Mouse (Mus musculus) intestine, embryonic 15.5 days (tissue): ENCODE data around the gene Lrrc26. TPM values are rescaled to one million over a fixed set of nuclear protein-coding genes. Genes with fewer than 3 reads are reported as not detected.
A peak's percentile ranks its signal among the peaks of the same experiment; 100 is the strongest.
"Not testable (repeated sequence)": the region's sequence is repeated elsewhere in the genome, so short reads cannot be mapped to it uniquely, and the experiment has no call there.

Experiments
- ATAC-seq: fragments of 200-750 bp; cut with Nextera tagmentation; 2 replicates; pipeline ENCODE4 v1.8.0; 2017; ENCODE audit warnings: moderate TSS enrichment, moderate library complexity
- H3K27ac ChIP-seq: fragments of 300-500 bp; sonication (generic); 2 replicates; pipeline ENCODE4 v1.5.1; 2015; ENCODE audit warnings: mild to moderate bottlenecking, inconsistent platforms
- H3K27me3 ChIP-seq: fragments of 300-500 bp; sonication (generic); replicated peaks from 2 replicates; pipeline ENCODE4 v1.6.1; 2015; ENCODE audit warnings: inconsistent platforms
- H3K36me3 ChIP-seq: fragments of 300-500 bp; sonication (generic); 2 replicates; pipeline ENCODE4 v1.6.1; 2015; ENCODE audit warnings: inconsistent platforms
- H3K4me1 ChIP-seq: fragments of 300-500 bp; sonication (generic); replicated peaks from 2 replicates; pipeline ENCODE4 v1.6.1; 2015; ENCODE audit warnings: inconsistent platforms
- H3K4me2 ChIP-seq: fragments of 300-500 bp; sonication (generic); replicated peaks from 2 replicates; pipeline ENCODE4 v1.6.1; 2015; ENCODE audit warnings: mild to moderate bottlenecking, inconsistent platforms
- H3K4me3 ChIP-seq: fragments of 300-500 bp; sonication (generic); replicated peaks from 2 replicates; pipeline ENCODE4 v1.5.1; 2015; ENCODE audit warnings: inconsistent platforms
- H3K9ac ChIP-seq: fragments of 300-500 bp; sonication (generic); 2 replicates; pipeline ENCODE4 v1.6.1; 2015; ENCODE audit warnings: inconsistent platforms
- H3K9me3 ChIP-seq: fragments of 300-500 bp; sonication (generic); 2 replicates; pipeline ENCODE4 v1.6.1; 2016; ENCODE audit warnings: inconsistent platforms
- WGBS: fragments of 180-500 bp; shearing (Covaris S2); methylation state at CpG from one replicate; pipeline ENCODE4 v1.1.7; 2015; 5-methylcytosine and 5-hydroxymethylcytosine counted together
- polyA plus RNA-seq: library from polyadenylated mRNA; unstranded; fragments of >200 nt; fragmentation: Nextera tagmentation; extraction: Ambion mirVana; gene quantifications from 2 replicates; pipeline ENCODE4 v1.2.1, GENCODE M21; 2015

Lrrc26 gene
- 0.43 and 1.8 TPM in 2 replicates for polyA plus RNA-seq

- ATAC-seq: no peak
- WGBS: 9% methylated on average over 11 of the region's 11 CpGs
- peak within 1 kb of the TSS; percentile 68 for H3K4me2 ChIP-seq
Observed at GRCm38 (mm10) chr2:25289651-25290050, at the start of gene Lrrc26. TSS of gene Lrrc26 (plus strand) at chr2:25289915.

GRCm38 (mm10) chr2:25240310-25240709 lies 49.4 kb upstream of the Lrrc26 start:
- ATAC-seq: peak; percentile 10; the same call in 1 of the 2 replicates
- Histone ChIP-seq H3K9me3 (no peaks in the 10 kb centered on the region), H3K4me1 (peaks cover 18% of the 10 kb centered on the region), H3K27ac (peak overlapping the region; percentile 72; the same call in 1 of the 2 replicates), H3K27me3 (peaks cover 6% of the 10 kb centered on the region), H3K4me2 (peak overlapping the region; percentile 97), H3K4me3 (peak overlapping the region; percentile 55), H3K36me3 (no peaks in the 10 kb centered on the region), H3K9ac (0 out of 2 replicates have a peak overlapping the region, but pooled peaks have one; percentile 15)
- WGBS: 51% methylated on average over 8 of the region's 8 CpGs

More at GRCm38 (mm10) chr2:25289651-25290050, at the start of gene Lrrc26:
- H3K4me3 ChIP-seq: peak within 1 kb of the TSS; percentile 16
- H3K9me3 ChIP-seq: no peaks in the 10 kb centered on the region
- no peak within 1 kb of the TSS for H3K9ac ChIP-seq
- peaks cover 3% of the 10 kb centered on the region; the same call in 1 of the 2 replicates for H3K36me3 ChIP-seq
- H3K27ac ChIP-seq: no peak within 1 kb of the TSS
- peaks cover 65% of the 10 kb centered on the region for H3K27me3 ChIP-seq
- peaks cover 29% of the 10 kb centered on the region for H3K4me1 ChIP-seq

DNA sequence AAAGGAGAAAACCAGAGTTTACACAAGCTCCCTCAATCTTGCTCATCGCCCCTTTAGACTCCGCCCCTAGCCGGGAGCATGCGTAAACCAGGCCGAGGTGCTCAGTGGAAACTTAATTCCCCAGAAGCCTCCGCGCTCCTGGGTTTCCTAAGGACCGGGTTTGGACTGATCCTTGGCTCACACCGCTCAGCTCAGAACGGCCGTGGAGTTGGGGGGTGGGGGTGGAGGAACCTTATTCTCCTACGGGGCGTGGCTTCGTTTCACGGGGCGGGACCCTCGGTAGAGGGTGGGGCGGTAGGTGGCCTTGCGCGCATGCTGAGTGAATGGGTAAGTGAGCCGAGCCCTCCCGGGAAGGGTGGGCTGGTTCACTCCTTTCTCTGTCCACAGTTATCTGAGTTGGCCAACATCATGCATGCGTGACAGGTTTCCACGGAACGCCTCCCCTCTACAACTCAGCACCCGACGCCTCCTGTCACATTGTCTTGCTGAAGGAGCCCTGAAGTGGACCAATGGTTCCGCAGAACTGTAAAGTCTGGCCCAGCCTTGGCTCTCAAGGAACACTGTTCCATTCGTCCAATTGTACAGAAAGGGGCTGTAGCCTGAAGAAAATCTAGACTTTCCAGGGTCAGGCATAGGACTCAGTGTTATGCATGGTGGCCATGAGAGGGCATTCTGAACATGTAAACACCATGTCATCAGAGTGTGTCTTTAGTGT lies 48.8 kb upstream of the Lrrc26 start:
- Histone ChIP-seq H3K4me3 (peak overlapping the region; percentile 55), H3K4me2 (peak overlapping the region; percentile 97), H3K9me3 (no peaks in the 10 kb centered on the region), H3K9ac (0 out of 2 replicates have a peak overlapping the region, but pooled peaks have one; percentile 15), H3K27ac (peak overlapping the region; percentile 72), H3K4me1 (peaks cover 20% of the 10 kb centered on the region), H3K27me3 (peaks cover 6% of the 10 kb centered on the region), H3K36me3 (no peaks in the 10 kb centered on the region)
- peak; percentile 80 for ATAC-seq
- WGBS: 2% methylated on average over 29 of the region's 29 CpGs

GRCm38 (mm10) chr2:25241438-25241775 lies 48.3 kb upstream of the Lrrc26 start:
- Histone ChIP-seq H3K4me1 (peaks cover 20% of the 10 kb centered on the region), H3K4me2 (peak overlapping the region; percentile 97), H3K9ac (peak overlapping the region; percentile 57; the same call in 1 of the 2 replicates), H3K27me3 (peaks cover 6% of the 10 kb centered on the region), H3K27ac (peak overlapping the region; percentile 72; the same call in 1 of the 2 replicates), H3K4me3 (peak overlapping the region; percentile 55), H3K36me3 (no peaks in the 10 kb centered on the region), H3K9me3 (no peaks in the 10 kb centered on the region)
- 12% methylated on average over 6 of the region's 6 CpGs for WGBS
- peak; percentile 63 for ATAC-seq

- peaks cover 23% of the 10 kb centered on the region for H3K4me1 ChIP-seq
- ATAC-seq: no peak
- H3K4me2 ChIP-seq: peak within 1 kb of the TSS; percentile 97
- peaks cover 6% of the 10 kb centered on the region for H3K27me3 ChIP-seq
- H3K36me3 ChIP-seq: no peaks in the 10 kb centered on the region
- H3K9me3 ChIP-seq: no peaks in the 10 kb centered on the region
- under 1% methylated on average over 51 of the region's 59 CpGs for WGBS
- H3K4me3 ChIP-seq: peak within 1 kb of the TSS; percentile 55
- H3K9ac ChIP-seq: peak within 1 kb of the TSS; percentile 57
- peak within 1 kb of the TSS; percentile 72 for H3K27ac ChIP-seq
Observed at GRCm38 (mm10) chr2:25242101-25242506, 47.6 kb upstream of the Lrrc26 start, which contains the start of the genes Rnf208 and Cysrt1. TSS of gene Rnf208 (plus strand) at chr2:25242255. TSS of gene Cysrt1 (minus strand) at chr2:25242452.

DNA sequence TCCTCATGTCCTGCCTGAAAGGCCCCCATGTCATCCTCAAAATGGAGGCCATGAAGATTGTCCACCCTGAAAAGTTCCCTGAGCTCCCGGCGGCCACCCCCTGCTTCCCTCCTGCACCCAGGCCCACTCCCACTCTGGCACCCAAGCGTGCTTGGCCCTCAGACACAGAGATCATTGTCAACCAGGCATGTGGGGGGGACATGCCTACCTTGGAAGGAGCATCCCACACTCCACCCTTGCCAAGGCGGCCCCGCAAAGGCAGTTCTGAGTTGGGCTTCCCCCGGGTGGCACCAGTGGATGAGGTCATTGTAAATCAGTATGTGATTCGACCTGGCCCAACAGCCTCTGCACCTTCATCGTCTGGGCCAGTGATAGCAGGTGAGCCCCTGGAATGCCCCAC lies 46.4 kb upstream of the Lrrc26 start:
- no peaks in the 10 kb centered on the region for H3K9me3 ChIP-seq
- WGBS: 67% methylated on average over 8 of the region's 8 CpGs
- no peak for ATAC-seq
- peaks cover 6% of the 10 kb centered on the region for H3K27me3 ChIP-seq
- H3K36me3 ChIP-seq: 0 out of 2 replicates have a peak, but pooled peaks cover 3% of the 10 kb centered on the region
- 0 out of 2 replicates have a peak overlapping the region, but pooled peaks have one; percentile 55 for H3K4me3 ChIP-seq
- H3K9ac ChIP-seq: no peak overlapping the region
- H3K27ac ChIP-seq: no peak overlapping the region
- peak overlapping the region; percentile 97 for H3K4me2 ChIP-seq
- H3K4me1 ChIP-seq: peaks cover 17% of the 10 kb centered on the region

GRCm38 (mm10) chr2:25244144-25244543 lies 45.6 kb upstream of the Lrrc26 start:
- ATAC-seq: no peak
- WGBS: 87% methylated on average over 4 of the region's 4 CpGs
- H3K9ac ChIP-seq: 0 out of 2 replicates have a peak overlapping the region, but pooled peaks have one; percentile 8
- peaks cover 17% of the 10 kb centered on the region for H3K4me1 ChIP-seq
- no peak overlapping the region for H3K4me2 ChIP-seq
- H3K27ac ChIP-seq: no peak overlapping the region
- peaks cover 9% of the 10 kb centered on the region; the same call in 1 of the 2 replicates for H3K36me3 ChIP-seq
- H3K9me3 ChIP-seq: no peaks in the 10 kb centered on the region
- H3K4me3 ChIP-seq: no peak overlapping the region
- H3K27me3 ChIP-seq: peaks cover 6% of the 10 kb centered on the region

DNA sequence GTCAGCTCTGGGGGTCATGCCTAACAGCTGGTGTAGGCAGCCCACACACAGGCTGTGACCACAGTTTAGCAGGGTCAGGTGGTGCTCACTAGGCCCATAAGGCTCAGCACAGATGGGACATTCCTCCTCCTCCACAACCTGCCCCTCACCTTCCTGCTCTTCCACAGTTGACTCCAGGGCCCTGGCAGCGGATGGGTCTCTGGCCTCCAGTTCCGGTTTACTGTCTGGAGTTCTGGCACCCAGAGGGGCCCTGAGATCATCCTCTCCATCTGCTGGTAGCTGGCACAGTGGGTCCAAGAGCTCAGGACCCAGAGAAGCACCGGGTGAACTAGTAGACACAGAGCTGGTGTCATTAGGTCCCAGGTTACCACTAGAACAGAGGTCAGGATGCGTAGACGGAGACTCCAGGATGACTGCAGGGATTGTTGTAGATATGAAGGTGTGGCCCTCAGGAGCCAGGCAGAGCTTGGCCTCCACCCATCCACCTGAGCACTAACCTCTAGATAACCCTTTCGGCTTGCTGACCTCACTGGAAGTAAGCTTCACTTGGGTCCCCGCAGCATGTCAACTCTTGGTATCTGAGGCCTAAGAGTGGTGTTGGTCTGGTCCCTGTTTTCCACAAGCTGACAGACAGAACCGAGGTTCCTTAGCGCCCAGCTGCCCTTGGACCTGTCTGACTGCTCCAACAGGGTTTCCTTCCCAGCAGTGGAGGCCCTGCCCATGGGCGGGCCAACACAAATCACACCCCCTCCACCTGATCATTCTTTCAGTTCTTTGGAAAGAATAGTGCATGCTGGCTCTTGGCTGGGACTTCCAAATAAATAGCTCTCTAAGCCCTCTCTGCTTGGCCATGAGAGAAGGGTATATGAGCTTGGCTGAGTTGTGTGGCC lies 43.3 kb upstream of the Lrrc26 start, which contains the start of gene AL732309.1:
TSS of gene AL732309.1 (minus strand) at position 681 of the 890 bp plus-strand sequence.
- no peaks in the 10 kb centered on the region for H3K9me3 ChIP-seq
- H3K27me3 ChIP-seq: peaks cover 6% of the 10 kb centered on the region
- 80% methylated on average over 10 of the region's 10 CpGs for WGBS
- H3K4me1 ChIP-seq: peaks cover 11% of the 10 kb centered on the region
- peak; percentile 74 for ATAC-seq
- H3K36me3 ChIP-seq: peaks cover 18% of the 10 kb centered on the region
- peak within 1 kb of the TSS; percentile 24; the same call in 1 of the 2 replicates for H3K4me2 ChIP-seq
- no peak within 1 kb of the TSS for H3K9ac ChIP-seq
- H3K27ac ChIP-seq: peak within 1 kb of the TSS; percentile 36; the same call in 1 of the 2 replicates
- H3K4me3 ChIP-seq: no peak within 1 kb of the TSS

GRCm38 (mm10) chr2:25252331-25252730 lies 37.4 kb upstream of the Lrrc26 start:
- Histone ChIP-seq H3K27me3 (no peaks in the 10 kb centered on the region), H3K4me1 (peaks cover 18% of the 10 kb centered on the region), H3K27ac (no peak overlapping the region), H3K4me3 (no peak overlapping the region), H3K9me3 (no peaks in the 10 kb centered on the region), H3K4me2 (no peak overlapping the region), H3K36me3 (peaks cover 27% of the 10 kb centered on the region), H3K9ac (no peak overlapping the region)
- ATAC-seq: no peak
- WGBS: 92% methylated on average over 1 of the region's 1 CpGs

DNA sequence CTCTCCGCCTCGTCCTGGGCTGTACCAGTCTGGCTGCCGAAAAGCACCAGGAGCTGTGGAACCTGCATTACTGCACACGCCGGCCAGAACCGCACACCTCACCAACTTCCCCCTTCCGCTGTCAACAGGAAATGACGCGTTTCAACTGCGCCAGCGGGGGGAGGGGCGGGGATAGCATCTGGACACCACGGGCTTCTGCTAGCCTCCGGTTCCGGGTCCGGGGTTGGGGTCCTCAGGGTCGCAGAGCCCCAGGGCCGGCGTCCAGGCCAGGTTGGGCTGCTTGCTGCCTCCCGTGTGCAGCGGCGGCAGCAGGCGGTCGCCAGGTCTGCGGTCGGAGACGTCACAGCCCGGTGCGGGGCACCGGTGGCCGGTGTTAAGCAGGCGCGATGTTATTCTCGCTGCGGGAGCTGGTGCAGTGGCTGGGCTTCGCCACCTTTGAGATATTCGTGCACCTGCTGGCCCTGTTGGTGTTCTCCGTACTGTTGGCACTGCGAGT lies 34.4 kb upstream of the Lrrc26 start, which contains the start of gene Tmem203:
TSS of gene Tmem203 (plus strand) at position 156 of the 496 bp plus-strand sequence.
- H3K4me1 ChIP-seq: peaks cover 18% of the 10 kb centered on the region
- peaks cover 13% of the 10 kb centered on the region; the same call in 1 of the 2 replicates for H3K36me3 ChIP-seq
- H3K27ac ChIP-seq: peak within 1 kb of the TSS; percentile 69
- peak within 1 kb of the TSS; percentile 92 for H3K4me3 ChIP-seq
- peak; percentile 90 for ATAC-seq
- 0% methylated on average over 39 of the region's 39 CpGs for WGBS
- H3K9ac ChIP-seq: peak within 1 kb of the TSS; percentile 77
- no peaks in the 10 kb centered on the region for H3K27me3 ChIP-seq
- H3K4me2 ChIP-seq: peak within 1 kb of the TSS; percentile 92
- no peaks in the 10 kb centered on the region for H3K9me3 ChIP-seq

- H3K4me1 ChIP-seq: peaks cover 18% of the 10 kb centered on the region
- H3K27me3 ChIP-seq, ATAC-seq, H3K27ac ChIP-seq, H3K36me3 ChIP-seq, H3K9me3 ChIP-seq: not testable (repeated sequence)
- peak overlapping the region; percentile 92 for H3K4me3 ChIP-seq
- H3K4me2 ChIP-seq: peak overlapping the region; percentile 92
- H3K9ac ChIP-seq: peak overlapping the region; percentile 77; the same call in 1 of the 2 replicates
- WGBS: 56% methylated on average over 12 of the region's 12 CpGs
Observed at GRCm38 (mm10) chr2:25256443-25257109, 33.1 kb upstream of the Lrrc26 start.
